Mouse (Mus musculus): ENCODE measurements around the gene Gm49337.

DNA sequence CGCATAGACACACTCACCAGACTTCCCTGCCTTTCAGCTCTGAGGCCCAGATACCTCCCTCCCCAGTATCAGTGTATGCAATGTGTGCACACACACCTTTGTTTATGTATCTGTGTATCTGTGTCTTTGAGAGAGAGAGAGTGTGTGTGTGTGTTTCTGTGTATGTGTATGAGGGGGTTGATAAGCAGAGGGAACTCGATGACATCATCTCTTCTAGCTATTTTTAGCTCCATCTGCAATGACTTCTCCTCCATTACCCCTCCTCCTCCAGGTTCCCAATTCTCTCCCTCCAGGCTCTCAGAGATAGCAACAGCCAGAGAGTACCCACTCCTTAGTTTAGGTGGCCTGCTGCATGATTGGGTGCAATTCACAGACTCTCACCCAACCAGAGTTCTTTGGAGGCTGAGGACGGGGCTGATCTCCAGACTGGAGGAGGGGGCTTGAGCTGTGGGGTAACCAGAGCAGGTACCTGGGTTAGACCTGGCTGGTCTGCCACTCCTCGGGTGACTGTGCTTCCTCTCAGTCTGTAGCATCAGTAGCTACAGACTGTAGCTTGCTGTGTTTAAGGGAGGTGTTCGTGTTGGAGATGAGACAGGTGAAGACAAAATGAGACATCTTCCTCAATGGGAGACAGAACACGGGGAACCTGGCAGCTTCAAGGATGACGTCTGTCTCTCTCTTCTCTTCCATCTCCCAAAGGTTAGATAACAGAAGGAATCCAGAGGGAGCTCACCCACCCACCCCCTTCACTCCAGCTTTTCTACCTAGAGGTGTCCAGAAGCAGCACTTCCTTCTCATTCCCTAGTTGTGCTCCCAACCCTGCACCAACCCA lies 2.7 kb downstream of the Gm49337 start:
- TF ChIP-seq CTCF (IDR thresholded peaks at IDR 0.05; ENCODE audit: borderline replicate concordance, insufficient read depth, low read depth, low read length) (no peak), POLR2A (IDR thresholded peaks at IDR 0.05; ENCODE audit: borderline replicate concordance, insufficient read depth, low read length) (peak; percentile 63; the same call in 1 of the 2 replicates)

Data from cerebellum, adult 2 months (tissue).